Mouse (Mus musculus): ENCODE data around the gene Olfr211. TPM values are rescaled to one million over a fixed set of nuclear protein-coding genes. Genes with fewer than 3 reads are reported as not detected.

Gene Olfr211
- polyA plus RNA-seq (2015; fragmentation: Nextera tagmentation; extraction: Ambion mirVana): not detected in 2 replicates

DNA sequence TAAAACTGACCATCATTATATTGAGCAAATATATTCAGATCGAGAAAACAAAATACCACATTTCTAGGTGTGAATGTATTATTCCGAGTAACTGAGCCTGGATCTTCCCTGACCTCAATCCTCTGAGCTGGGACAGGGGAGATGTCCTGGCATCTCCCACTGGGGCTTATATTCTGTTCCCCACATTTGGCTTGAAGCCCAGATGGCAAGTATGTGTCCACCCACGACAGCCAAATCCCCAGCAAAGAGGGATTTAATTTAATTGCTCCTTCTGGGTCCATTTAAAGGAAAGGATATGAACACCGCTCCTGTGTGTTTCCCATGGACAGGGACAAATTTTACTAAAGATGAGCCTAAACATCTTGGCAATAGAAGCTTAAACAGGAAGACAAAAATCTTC lies at the start of gene Olfr211:
TSS of gene Olfr211 (plus strand) at position 301 of the 400 bp plus-strand sequence.
- Histone ChIP-seq H3K27ac (ENCODE audit: low read depth) (no peak within 1 kb of the TSS), H3K9me3 (ENCODE audit: low read length) (no peaks in the 10 kb centered on the region), H3K4me2 (ENCODE audit: low read depth, low read length) (no peak within 1 kb of the TSS), H3K4me1 (ENCODE audit: insufficient read depth) (no peaks in the 10 kb centered on the region), H3K9ac (replicated peaks) (no peak within 1 kb of the TSS), H3K27me3 (ENCODE audit: insufficient read depth, low read length) (no peaks in the 10 kb centered on the region), H3K36me3 (replicated peaks; ENCODE audit: insufficient read depth, low read length) (no peaks in the 10 kb centered on the region), H3K4me3 (ENCODE audit: low read depth, low read length) (no peak within 1 kb of the TSS)
- DNase-seq: no peak
- WGBS (ENCODE audit: insufficient replicate concordance): 62% methylated on average over 4 of the region's 4 CpGs
- ATAC-seq: no peak
- TF ChIP-seq CTCF (IDR thresholded peaks at IDR 0.05; ENCODE audit: low read depth) (no peak), EP300 (IDR thresholded peaks at IDR 0.05; ENCODE audit: low read depth) (no peak)

DNA sequence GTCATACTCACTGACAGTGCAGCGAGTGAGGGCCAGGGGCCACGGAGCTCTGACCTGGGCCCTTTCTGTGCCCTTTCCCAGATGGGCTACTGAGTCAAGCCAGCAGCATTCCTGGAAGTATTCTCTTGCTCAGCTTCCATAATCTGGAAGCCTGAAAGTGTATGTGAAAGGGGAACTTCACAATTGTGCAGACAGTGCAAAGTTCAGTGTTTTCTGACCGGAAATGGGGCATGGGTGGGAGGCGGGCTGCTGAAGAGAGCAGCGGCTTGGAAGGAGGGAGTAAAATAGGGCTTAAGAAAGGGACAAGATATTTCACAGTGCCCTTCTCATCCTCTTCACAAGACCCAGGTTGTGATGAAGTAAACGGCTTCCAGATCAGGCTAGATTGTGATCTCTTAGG lies 49.4 kb upstream of the Olfr211 start:
- Histone ChIP-seq H3K9ac (replicated peaks) (no peak overlapping the region), H3K4me2 (ENCODE audit: low read depth, low read length) (no peak overlapping the region), H3K27me3 (ENCODE audit: insufficient read depth, low read length) (no peaks in the 10 kb centered on the region), H3K4me1 (ENCODE audit: insufficient read depth) (0 out of 2 replicates have a peak, but pooled peaks cover 2% of the 10 kb centered on the region), H3K4me3 (ENCODE audit: low read depth, low read length) (no peak overlapping the region), H3K36me3 (replicated peaks; ENCODE audit: insufficient read depth, low read length) (no peaks in the 10 kb centered on the region), H3K9me3 (ENCODE audit: low read length) (no peaks in the 10 kb centered on the region), H3K27ac (ENCODE audit: low read depth) (no peak overlapping the region)
- WGBS (ENCODE audit: insufficient replicate concordance): 69% methylated on average over 6 of the region's 6 CpGs
- TF ChIP-seq CTCF (IDR thresholded peaks at IDR 0.05; ENCODE audit: low read depth) (no peak), EP300 (IDR thresholded peaks at IDR 0.05; ENCODE audit: low read depth) (no peak)
- DNase-seq: no peak
- no peak for ATAC-seq

DNA sequence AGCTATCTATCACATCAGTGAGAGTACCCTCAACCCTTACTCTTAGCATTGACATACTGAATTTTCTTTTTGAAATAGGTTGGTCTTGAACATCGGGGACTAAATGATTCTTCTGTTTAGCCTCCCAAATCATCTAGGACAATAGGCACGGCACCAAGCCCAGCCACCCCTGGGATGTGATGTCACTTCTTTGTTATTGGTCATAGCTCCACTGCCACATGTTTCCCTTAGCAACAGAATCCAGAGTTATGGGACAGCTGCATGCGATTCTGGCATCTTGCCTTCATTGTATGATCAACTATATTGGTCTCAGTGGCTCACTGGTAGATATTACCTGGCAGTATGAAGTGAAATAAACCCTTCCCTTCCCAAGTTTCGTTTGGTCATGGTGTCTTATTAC lies 48.4 kb upstream of the Olfr211 start:
- no peak for DNase-seq
- Histone ChIP-seq H3K27ac (ENCODE audit: low read depth) (no peak overlapping the region), H3K9ac (replicated peaks) (no peak overlapping the region), H3K9me3 (ENCODE audit: low read length) (no peaks in the 10 kb centered on the region), H3K4me3 (ENCODE audit: low read depth, low read length) (no peak overlapping the region), H3K27me3 (ENCODE audit: insufficient read depth, low read length) (no peaks in the 10 kb centered on the region), H3K4me2 (ENCODE audit: low read depth, low read length) (no peak overlapping the region), H3K4me1 (ENCODE audit: insufficient read depth) (0 out of 2 replicates have a peak, but pooled peaks cover 2% of the 10 kb centered on the region), H3K36me3 (replicated peaks; ENCODE audit: insufficient read depth, low read length) (no peaks in the 10 kb centered on the region)
- 65% methylated on average over 4 of the region's 4 CpGs for WGBS (ENCODE audit: insufficient replicate concordance)
- TF ChIP-seq CTCF (IDR thresholded peaks at IDR 0.05; ENCODE audit: low read depth) (no peak), EP300 (IDR thresholded peaks at IDR 0.05; ENCODE audit: low read depth) (no peak)
- ATAC-seq: no peak

DNA sequence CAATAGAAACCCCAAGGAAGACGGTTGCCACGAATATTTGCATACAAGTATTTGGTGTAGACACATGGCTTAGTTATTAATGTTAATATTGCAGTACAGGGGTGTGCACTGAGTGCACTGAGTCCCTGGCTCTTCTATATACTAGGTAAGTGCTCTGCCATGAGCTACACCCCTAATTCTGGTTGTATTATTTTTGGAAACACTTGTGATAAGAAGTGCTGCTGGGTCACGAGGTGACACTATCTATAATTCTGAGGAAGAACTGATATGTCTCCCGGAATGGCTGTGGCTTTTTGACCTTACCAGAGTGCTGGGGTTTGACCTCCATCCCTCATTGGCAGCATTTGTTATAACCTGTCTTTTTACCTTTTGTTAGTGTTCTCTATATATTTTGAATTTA lies 48.0 kb upstream of the Olfr211 start:
- Histone ChIP-seq H3K4me3 (ENCODE audit: low read depth, low read length) (no peak overlapping the region), H3K36me3 (replicated peaks; ENCODE audit: insufficient read depth, low read length) (no peaks in the 10 kb centered on the region), H3K27me3 (ENCODE audit: insufficient read depth, low read length) (no peaks in the 10 kb centered on the region), H3K27ac (ENCODE audit: low read depth) (no peak overlapping the region), H3K9ac (replicated peaks) (no peak overlapping the region), H3K4me2 (ENCODE audit: low read depth, low read length) (no peak overlapping the region), H3K9me3 (ENCODE audit: low read length) (no peaks in the 10 kb centered on the region), H3K4me1 (ENCODE audit: insufficient read depth) (0 out of 2 replicates have a peak, but pooled peaks cover 2% of the 10 kb centered on the region)
- TF ChIP-seq CTCF (IDR thresholded peaks at IDR 0.05; ENCODE audit: low read depth) (no peak), EP300 (IDR thresholded peaks at IDR 0.05; ENCODE audit: low read depth) (no peak)
- 51% methylated on average over 4 of the region's 4 CpGs for WGBS (ENCODE audit: insufficient replicate concordance)
- ATAC-seq (no peak), DNase-seq (no peak)

DNA sequence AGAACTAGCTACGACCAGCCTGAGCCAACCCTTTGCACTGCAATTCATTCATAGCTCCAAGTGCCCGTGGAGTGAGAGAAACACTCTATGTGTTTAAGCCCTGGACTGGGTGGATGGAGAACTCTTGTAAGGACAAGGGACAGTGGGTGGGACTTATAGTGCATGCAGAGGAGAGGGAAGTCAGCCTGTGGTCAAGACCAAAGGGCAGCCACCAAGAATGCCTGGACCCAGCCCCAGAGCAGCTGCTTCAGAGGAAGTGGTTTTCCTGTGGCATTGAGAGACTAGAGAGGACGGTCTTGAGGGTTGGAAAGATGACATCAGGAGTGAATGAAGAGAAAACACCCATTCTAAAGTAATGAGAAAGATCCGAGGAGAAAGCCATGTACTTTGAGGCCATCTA lies 33.1 kb upstream of the Olfr211 start:
- Histone ChIP-seq H3K4me1 (ENCODE audit: insufficient read depth) (peaks cover 3% of the 10 kb centered on the region; the same call in 1 of the 2 replicates), H3K27ac (ENCODE audit: low read depth) (peak overlapping the region; percentile 48; the same call in 1 of the 2 replicates), H3K9ac (replicated peaks) (no peak overlapping the region), H3K27me3 (ENCODE audit: insufficient read depth, low read length) (peaks cover 9% of the 10 kb centered on the region), H3K4me3 (ENCODE audit: low read depth, low read length) (no peak overlapping the region), H3K4me2 (ENCODE audit: low read depth, low read length) (no peak overlapping the region), H3K36me3 (replicated peaks; ENCODE audit: insufficient read depth, low read length) (no peaks in the 10 kb centered on the region), H3K9me3 (ENCODE audit: low read length) (no peaks in the 10 kb centered on the region)
- TF ChIP-seq EP300 (IDR thresholded peaks at IDR 0.05; ENCODE audit: low read depth): no peak
- no peak for TF ChIP-seq CTCF (IDR thresholded peaks at IDR 0.05; ENCODE audit: low read depth)
- DNase-seq: peak; percentile 21
- peak; percentile 21; the same call in 1 of the 2 replicates for ATAC-seq
- 32% methylated on average over 4 of the region's 4 CpGs for WGBS (ENCODE audit: insufficient replicate concordance)

DNA sequence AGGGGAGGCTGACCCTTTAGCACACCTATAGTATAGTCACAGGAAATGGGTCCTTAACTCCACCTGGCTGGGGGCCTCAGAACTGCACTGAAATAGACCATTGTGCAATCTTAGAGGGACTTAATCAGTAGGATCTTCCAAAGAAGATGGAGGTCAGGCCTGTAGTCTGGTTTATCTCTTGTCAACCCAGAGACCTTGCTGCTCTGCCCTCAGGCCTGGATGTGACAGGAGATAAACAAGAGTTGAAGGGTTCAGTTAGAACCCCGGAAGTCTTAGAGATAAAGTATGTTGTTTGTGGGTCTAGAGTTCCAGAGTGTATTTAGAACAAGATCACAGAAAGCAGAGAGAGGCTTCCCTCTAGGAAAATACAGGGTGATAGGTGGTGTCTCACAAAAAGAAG lies 32.4 kb upstream of the Olfr211 start:
- Histone ChIP-seq H3K9ac (replicated peaks) (no peak overlapping the region), H3K9me3 (ENCODE audit: low read length) (no peaks in the 10 kb centered on the region), H3K4me2 (ENCODE audit: low read depth, low read length) (no peak overlapping the region), H3K27ac (ENCODE audit: low read depth) (peak overlapping the region; percentile 48; the same call in 1 of the 2 replicates), H3K36me3 (replicated peaks; ENCODE audit: insufficient read depth, low read length) (no peaks in the 10 kb centered on the region), H3K27me3 (ENCODE audit: insufficient read depth, low read length) (peaks cover 16% of the 10 kb centered on the region), H3K4me3 (ENCODE audit: low read depth, low read length) (no peak overlapping the region), H3K4me1 (ENCODE audit: insufficient read depth) (peaks cover 6% of the 10 kb centered on the region; the same call in 1 of the 2 replicates)
- TF ChIP-seq EP300 (IDR thresholded peaks at IDR 0.05; ENCODE audit: low read depth): no peak
- TF ChIP-seq CTCF (IDR thresholded peaks at IDR 0.05; ENCODE audit: low read depth): peak; percentile 23; the same call in 1 of the 2 replicates
- ATAC-seq (no peak), DNase-seq (no peak)
- 23% methylated on average over 1 of the region's 1 CpGs for WGBS (ENCODE audit: insufficient replicate concordance)

Measured in liver, postnatal 0 days (tissue).